Comparison of ENCODE assay signal across 8 mouse cellular contexts in the genomic region with DNA sequence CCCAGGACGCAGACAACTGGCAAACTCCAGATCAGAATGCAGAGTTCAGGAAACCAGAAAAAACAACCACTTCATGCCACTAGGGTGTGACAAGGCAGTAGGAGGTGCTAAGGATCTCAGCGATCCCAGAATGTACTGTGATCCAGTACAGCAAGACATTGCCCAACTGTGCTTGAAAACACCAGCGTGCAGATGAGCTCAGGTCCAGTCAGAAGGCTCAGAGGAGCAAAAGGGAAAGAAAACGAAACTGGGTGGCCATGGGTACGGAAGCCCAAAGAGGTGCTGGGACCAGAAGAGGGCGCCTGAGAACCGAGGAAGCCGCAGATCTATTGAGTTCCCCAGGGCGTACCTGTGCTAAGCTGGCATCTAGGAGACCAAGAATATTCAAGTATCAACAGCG. TPM values are rescaled to one million over a fixed set of nuclear protein-coding genes. Genes with fewer than 3 reads are reported as not detected.
A peak's percentile ranks its signal among the peaks of the same experiment; 100 is the strongest.
DNase-seq lines count a peak whose midpoint lies in the region; ATAC-seq lines count a peak whose summit lies in the region.

No protein-coding gene starts in this region.

- no peak overlapping the region for H3K4me3 ChIP-seq in hindbrain, embryonic 12.5 days

- ATAC-seq in hindbrain, embryonic 12.5 days (ENCODE audit: low FRiP score): no peak; the same call in 1 of the 2 replicates

- no peak overlapping the region for H3K9ac ChIP-seq in hindbrain, embryonic 12.5 days

- 31% methylated on average over 10 of the region's 10 CpGs for WGBS in hindbrain, embryonic 12.5 days

- peak; percentile 83 for DNase-seq in NIH3T3 (ENCODE audit: low read depth)
- peak; percentile 66 for DNase-seq in cerebellum, adult 9-11 months
- DNase-seq in frontal cortex, postnatal 10 days (ENCODE audit: low spot score in 2 of 2): peak; percentile 6 to 27
- DNase-seq in layer of hippocampus, postnatal 14 days (ENCODE audit: low spot score in 2 of 2): peak; percentile 15 to 36
- peak; percentile 75 for DNase-seq in lung, postnatal 14 days
- peak; percentile 61 for DNase-seq in retina, embryonic 14.5 days (ENCODE audit: low spot score)
- peak; percentile 82 for DNase-seq in thymus, postnatal 4 days

- H3K4me2 ChIP-seq in hindbrain, embryonic 12.5 days (replicated peaks): peak overlapping the region; percentile 42

- no peak overlapping the region for H3K27ac ChIP-seq in hindbrain, embryonic 12.5 days

- no peaks in the 10 kb centered on the region for H3K27me3 ChIP-seq in hindbrain, embryonic 12.5 days

- H3K9me3 ChIP-seq in hindbrain, embryonic 12.5 days (replicated peaks): no peaks in the 10 kb centered on the region

- no peaks in the 10 kb centered on the region for H3K4me1 ChIP-seq in hindbrain, embryonic 12.5 days

- H3K36me3 ChIP-seq in hindbrain, embryonic 12.5 days: no peaks in the 10 kb centered on the region

RNA-seq across cellular contexts. Expression of a gene that starts 11.8 kb away (rescaled TPM):
- not detected in 2 replicates for polyA plus RNA-seq in hindbrain, embryonic 12.5 days (2016; fragmentation: Nextera tagmentation; extraction: Ambion mirVana)
- not detected for total RNA-seq in layer of hippocampus, postnatal 14 days (2021)

RNA-seq across cellular contexts. Expression of a gene that starts 19.7 kb away (rescaled TPM):
- polyA plus RNA-seq in hindbrain, embryonic 12.5 days (2016; fragmentation: Nextera tagmentation; extraction: Ambion mirVana): 14.9 and 16.7 TPM in 2 replicates
- total RNA-seq in layer of hippocampus, postnatal 14 days (2021): 10 to 100 TPM; 75.0 to 77.6 TPM

RNA-seq across cellular contexts. Expression of a gene that starts 52.1 kb away (rescaled TPM):
- polyA plus RNA-seq in hindbrain, embryonic 12.5 days (2016; fragmentation: Nextera tagmentation; extraction: Ambion mirVana): not detected in 2 replicates
- total RNA-seq in layer of hippocampus, postnatal 14 days (2021): not detected

Comparison
In these comparisons a context has a peak if more than half of its experiments do, and no peak if none do; other contexts are left out.
1. DNase-seq: peak in every context shown above with its lines; median percentile 83 in NIH3T3; 82 in thymus, postnatal 4 days; 75 in lung, postnatal 14 days; 66 in cerebellum, adult 9-11 months; 61 in retina, embryonic 14.5 days; 26 in layer of hippocampus, postnatal 14 days; 16 in frontal cortex, postnatal 10 days.